In genomic region chr2:31484187-31484586, GRCm38 (mm10) we compare ENCODE assay signal across 8 mouse cellular contexts. TPM values are rescaled to one million over a fixed set of nuclear protein-coding genes. Genes with fewer than 3 reads are reported as not detected.
DNase-seq lines count a peak whose midpoint lies in the region; ATAC-seq and TF ChIP-seq lines count a peak whose summit lies in the region.

No protein-coding gene starts in this region.

- CTCF ChIA-PET in Patski (lab: Charles Lee) = interaction anchor here (0.7 to 1.3 kb wide), 3 partner anchors 10 to 103 kb away, joined by 3 to 5 read pairs (median 3); no protein-coding TSS in a partner anchor

- ATAC-seq in Patski = no peak

- TF ChIP-seq CTCF in E14TG2a.4 (conservative IDR thresholded peaks at IDR 0.05; ENCODE audit: low read length) = peak; percentile 88
- TF ChIP-seq CTCF in Patski (IDR thresholded peaks at IDR 0.05) = peak; percentile 96

- H3K4me3 ChIP-seq in E14TG2a.4 (replicated peaks; ENCODE audit: low read length) = no peak overlapping the region

- no peaks in the 10 kb centered on the region for H3K9me3 ChIP-seq in E14TG2a.4 (ENCODE audit: low read length)

- POLR2A ChIA-PET in Patski (lab: Charles Lee) = no interaction called here

- peaks cover 99% of the 10 kb centered on the region for H3K36me3 ChIP-seq in E14TG2a.4 (ENCODE audit: insufficient read depth, low read length)

- DNase-seq in Patski (ENCODE audit: low read depth, low spot score) = no peak
- DNase-seq in cerebellum, postnatal 25 days = peak; percentile 88 to 93
- peak; percentile 83 for DNase-seq in gastrocnemius, postnatal 10 days
- DNase-seq in layer of hippocampus, adult 9-11 months = peak; percentile 47
- DNase-seq in lung, postnatal 25 days (ENCODE audit: low spot score) = peak; percentile 37
- peak; percentile 83 for DNase-seq in right cerebral cortex, postnatal 14 days
- DNase-seq in Muller cell, postnatal 12 days (ENCODE audit: inconsistent ontology term) = no peak

- peaks cover 19% of the 10 kb centered on the region; the same call in 1 of the 2 replicates for H3K4me1 ChIP-seq in E14TG2a.4 (replicated peaks; ENCODE audit: low read depth, low read length)

- in situ Hi-C loops in Patski (cut with MboI; ENCODE audit: low pct_unique_long_range_greater_than_20kb) = loop anchor here (5.0 kb wide), 2 partner anchors 173 to 303 kb away; no protein-coding TSS in a partner anchor

- no peaks in the 10 kb centered on the region for H3K27me3 ChIP-seq in E14TG2a.4 (ENCODE audit: insufficient read depth, low read length)
- peaks cover 16% of the 10 kb centered on the region for H3K27me3 ChIP-seq in Patski

RNA-seq across cellular contexts. Expression of gene Ass1, which starts 14.2 kb away (rescaled TPM):
- polyA plus RNA-seq in Patski (2021) = 9.1 TPM
- total RNA-seq in gastrocnemius, postnatal 10 days (2021) = 1 to 10 TPM; 1.5 to 1.9 TPM

Comparison
In these comparisons a context has a peak if more than half of its experiments do, and no peak if none do; other contexts are left out.
1. DNase-seq: peak in cerebellum, postnatal 25 days (2 of 2), gastrocnemius, postnatal 10 days (single experiment), layer of hippocampus, adult 9-11 months (single experiment), lung, postnatal 25 days (single experiment) and right cerebral cortex, postnatal 14 days (single experiment); none in Patski (single experiment) and Muller cell, postnatal 12 days (single experiment).